Mouse (Mus musculus) limb, embryonic 15.5 days (tissue): ENCODE measurements around the gene Tns1. TPM values are rescaled to one million over a fixed set of nuclear protein-coding genes. Genes with fewer than 3 reads are reported as not detected.

Source experiments
- ATAC-seq: fragments of 200-750 bp; cut with Nextera tagmentation; 2 replicates; pipeline ENCODE4 v1.8.0; 2017; ENCODE audit warnings: low read depth, moderate TSS enrichment; ENCODE audit not compliant: insufficient number of reproducible peaks, low FRiP score, low TSS enrichment
- H3K27ac ChIP-seq: fragments of 300-500 bp; sonication (generic); 2 replicates; pipeline ENCODE4 v1.5.1; 2015; ENCODE audit warnings: moderate library complexity, mild to moderate bottlenecking, inconsistent platforms
- H3K27me3 ChIP-seq: fragments of 300-500 bp; sonication (generic); 2 replicates; pipeline ENCODE4 v1.6.1; 2015; ENCODE audit warnings: inconsistent platforms
- H3K36me3 ChIP-seq: fragments of 300-500 bp; sonication (generic); 2 replicates; pipeline ENCODE4 v1.6.1; 2015; ENCODE audit warnings: inconsistent platforms
- H3K4me1 ChIP-seq: fragments of 300-500 bp; sonication (generic); 2 replicates; pipeline ENCODE4 v1.6.1; 2015; ENCODE audit warnings: inconsistent platforms
- H3K4me2 ChIP-seq: fragments of 300-500 bp; sonication (generic); 2 replicates; pipeline ENCODE4 v1.6.1; 2015; ENCODE audit warnings: mild to moderate bottlenecking, inconsistent platforms
- H3K4me3 ChIP-seq: fragments of 300-500 bp; sonication (generic); 2 replicates; pipeline ENCODE4 v1.5.1; 2015; ENCODE audit warnings: mild to moderate bottlenecking, inconsistent platforms
- H3K9ac ChIP-seq: fragments of 300-500 bp; sonication (generic); 2 replicates; pipeline ENCODE4 v1.6.1; 2015; ENCODE audit warnings: inconsistent platforms
- H3K9me3 ChIP-seq: fragments of 300-500 bp; sonication (generic); 2 replicates; pipeline ENCODE4 v1.6.1; 2016; ENCODE audit warnings: inconsistent platforms
- WGBS: fragments of 180-500 bp; shearing (Covaris S2); methylation state at CpG from one replicate; pipeline ENCODE4 v1.1.7; 2015; 5-methylcytosine and 5-hydroxymethylcytosine counted together
- polyA plus RNA-seq: library from polyadenylated mRNA; unstranded; fragments of >200 nt; fragmentation: Nextera tagmentation; extraction: Ambion mirVana; gene quantifications from 2 replicates; pipeline ENCODE4 v1.2.1, GENCODE M21; 2015

The Tns1 gene
- polyA plus RNA-seq, 1 experiment from 2014 or later: 59.9 TPM

DNA sequence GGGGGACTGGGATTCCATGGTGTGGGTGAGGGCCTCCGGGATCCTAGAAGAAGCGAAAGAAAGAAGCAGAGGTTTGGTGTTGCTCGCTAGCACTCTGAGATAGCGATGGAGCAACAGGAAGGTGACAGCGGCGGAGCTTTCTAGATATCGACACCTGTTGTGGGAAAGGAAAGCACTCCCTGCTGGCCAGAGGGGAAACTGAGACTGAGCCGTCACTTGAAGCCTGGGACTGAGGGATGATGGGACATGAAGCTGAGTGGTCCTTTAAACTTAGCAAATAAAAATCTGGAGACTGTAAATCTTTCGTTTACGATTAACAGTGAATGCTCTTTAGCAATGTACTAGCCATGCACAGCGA is 261.2 kb downstream of the Tns1 start:
- Histone ChIP-seq H3K9me3 (no peaks in the 10 kb centered on the region), H3K27ac (no peak overlapping the region), H3K4me2 (peak overlapping the region; percentile 30), H3K4me3 (peak overlapping the region; percentile 20; the same call in 1 of the 2 replicates), H3K9ac (no peak overlapping the region), H3K4me1 (peaks cover 11% of the 10 kb centered on the region), H3K27me3 (no peaks in the 10 kb centered on the region), H3K36me3 (no peaks in the 10 kb centered on the region)
- WGBS: 26% methylated on average over 11 of the region's 11 CpGs
- ATAC-seq: no peak

DNA sequence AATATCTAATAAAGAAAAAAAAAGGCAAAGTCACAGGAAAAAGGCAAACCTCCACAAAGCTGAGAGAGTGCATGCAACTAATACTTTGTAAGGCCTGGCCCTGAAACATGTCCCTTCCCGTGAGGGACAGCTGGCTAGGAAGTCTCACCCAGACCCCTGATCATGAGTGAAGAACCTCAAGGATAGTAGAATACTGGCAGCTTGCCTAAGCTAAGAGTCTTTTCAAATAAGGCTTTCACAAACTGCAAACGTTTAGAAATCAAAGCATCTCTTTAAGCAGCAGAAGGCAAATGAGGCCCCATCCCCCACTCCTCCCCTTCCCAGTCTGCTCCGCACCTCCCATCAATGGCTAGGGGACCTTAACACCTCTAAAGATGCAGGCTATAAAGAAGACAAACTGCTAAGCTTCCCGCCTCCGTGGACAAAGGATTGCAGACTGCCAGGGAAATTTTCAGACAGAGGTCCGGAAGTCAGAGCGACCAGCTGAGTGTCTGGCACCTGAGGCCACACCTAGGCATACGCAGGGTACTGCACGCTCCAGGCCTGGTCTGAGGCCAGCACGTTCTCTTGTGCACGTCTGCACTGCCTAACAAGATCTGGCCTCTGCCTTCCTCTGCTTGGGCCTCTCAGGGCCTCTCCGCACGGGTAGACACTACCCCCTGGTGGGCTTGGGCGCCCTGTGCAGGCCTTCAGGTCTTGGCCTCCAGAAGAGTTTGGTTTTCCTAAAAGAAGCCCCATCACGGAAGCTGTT is 261.8 kb downstream of the Tns1 start:
- ATAC-seq: peak; percentile 93
- H3K9me3 ChIP-seq: no peaks in the 10 kb centered on the region
- peaks cover 12% of the 10 kb centered on the region for H3K4me1 ChIP-seq
- WGBS: 8% methylated on average over 15 of the region's 15 CpGs
- H3K36me3 ChIP-seq: no peaks in the 10 kb centered on the region
- peak overlapping the region; percentile 20; the same call in 1 of the 2 replicates for H3K4me3 ChIP-seq
- H3K4me2 ChIP-seq: peak overlapping the region; percentile 30
- H3K27me3 ChIP-seq: no peaks in the 10 kb centered on the region
- no peak overlapping the region for H3K9ac ChIP-seq
- H3K27ac ChIP-seq: peak overlapping the region; percentile 43; the same call in 1 of the 2 replicates

DNA sequence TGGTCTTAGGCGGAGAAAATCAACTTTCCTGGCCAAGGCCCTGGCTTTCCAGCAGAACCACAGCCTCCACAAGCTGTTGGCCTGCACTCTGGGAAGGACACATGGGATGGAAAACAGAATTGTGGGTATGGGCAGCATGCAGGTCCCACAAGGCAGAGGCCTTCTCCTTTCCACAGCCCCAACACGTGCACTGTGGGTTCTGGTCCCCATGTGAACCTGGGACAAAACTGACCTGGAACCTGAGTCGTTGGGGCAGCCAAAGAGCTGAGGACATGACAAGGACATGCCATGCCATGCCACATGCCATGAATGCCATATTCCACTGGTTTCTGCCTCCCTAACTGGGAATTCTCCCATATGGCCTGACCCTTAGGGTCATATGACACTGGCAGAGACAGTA is 263.8 kb downstream of the Tns1 start:
- no peaks in the 10 kb centered on the region for H3K9me3 ChIP-seq
- H3K4me2 ChIP-seq: no peak overlapping the region
- H3K36me3 ChIP-seq: no peaks in the 10 kb centered on the region
- no peak overlapping the region for H3K4me3 ChIP-seq
- no peak overlapping the region for H3K9ac ChIP-seq
- ATAC-seq: no peak
- H3K27ac ChIP-seq: no peak overlapping the region
- WGBS: 77% methylated on average over 3 of the region's 3 CpGs
- peaks cover 16% of the 10 kb centered on the region for H3K4me1 ChIP-seq
- H3K27me3 ChIP-seq: no peaks in the 10 kb centered on the region

Other genes with a start within 250 kb of the Tns1 start
- gene Rufy4, start 1.1 kb upstream of the Tns1 start, polyA plus RNA-seq: 0.35 and 0.84 TPM in 2 replicates
- gene Cxcr2, start 29.5 kb upstream of the Tns1 start, polyA plus RNA-seq: 0.45 and 0.51 TPM in 2 replicates
- gene Cxcr1, start 70.2 kb upstream of the Tns1 start, polyA plus RNA-seq: not detected in 2 replicates
- gene Arpc2, start 111.6 kb upstream of the Tns1 start, polyA plus RNA-seq: 441 and 463 TPM in 2 replicates
- gene Gpbar1, start 154.1 kb upstream of the Tns1 start, polyA plus RNA-seq: 0.18 TPM in 1 of 2 replicates, not detected in the other
- gene Aamp, start 160.3 kb upstream of the Tns1 start, polyA plus RNA-seq: 232 and 249 TPM in 2 replicates
- gene Pnkd, start 160.5 kb upstream of the Tns1 start, polyA plus RNA-seq: 104 and 114 TPM in 2 replicates
- 58.8 and 69.6 TPM in 2 replicates for gene Tmbim1, start 181.2 kb upstream of the Tns1 start, polyA plus RNA-seq
- 1.6 and 2.0 TPM in 2 replicates for gene Catip, start 237.7 kb upstream of the Tns1 start, polyA plus RNA-seq